Mouse (Mus musculus) E14TG2a.4 (cell line): ENCODE data around the gene Dgkz.

Source experiments
- CTCF ChIP-seq: conservative IDR thresholded peaks from 2 replicates; pipeline ENCODE4 v1.5.1; 2014; ENCODE audit warnings: low read length
- POU5F1 ChIP-seq: IDR thresholded peaks from 2 replicates; pipeline ENCODE4 v1.6.1; 2014; ENCODE audit warnings: low read length, borderline replicate concordance

DNA sequence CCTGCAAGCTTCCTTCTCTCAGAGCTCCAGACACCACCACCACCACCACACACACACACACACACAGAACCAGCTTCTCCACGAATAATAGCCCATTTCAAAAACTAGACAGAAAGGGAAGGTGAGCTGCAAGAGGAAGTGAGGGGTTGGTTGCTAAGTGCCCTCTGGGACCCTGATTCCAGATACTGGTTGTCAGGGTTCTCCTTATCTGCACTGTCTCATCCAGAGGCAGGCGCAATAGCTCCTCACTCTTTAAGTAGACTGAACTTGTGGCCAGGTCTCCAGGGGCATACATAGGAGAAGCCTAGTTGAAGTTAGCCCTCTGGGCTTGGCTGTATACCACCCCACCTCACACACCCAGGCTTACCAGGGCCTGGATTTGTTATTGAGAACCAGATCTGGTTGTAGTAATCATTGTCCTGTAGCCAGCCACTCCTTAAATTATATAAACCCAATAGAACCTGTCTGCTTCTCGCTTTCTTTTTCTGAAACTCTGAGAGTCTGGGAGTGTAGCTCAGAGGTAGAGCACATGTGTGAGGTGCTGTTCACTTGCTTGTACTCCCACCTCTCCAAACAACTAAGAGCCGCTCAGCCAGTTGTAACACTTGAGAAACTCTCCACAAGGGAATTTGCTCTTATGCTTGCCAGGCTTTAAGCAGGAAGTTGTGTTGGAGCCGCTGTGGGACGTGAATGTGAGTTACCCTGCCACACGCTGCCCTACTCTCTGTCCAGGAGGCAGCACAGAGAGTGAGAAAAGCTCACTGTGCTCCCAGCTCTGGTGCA lies 62.1 kb downstream of the Dgkz start:
- TF ChIP-seq CTCF: no peak
- TF ChIP-seq POU5F1: no peak
